Mouse (Mus musculus): ENCODE results near the gene Neil3.

DNA sequence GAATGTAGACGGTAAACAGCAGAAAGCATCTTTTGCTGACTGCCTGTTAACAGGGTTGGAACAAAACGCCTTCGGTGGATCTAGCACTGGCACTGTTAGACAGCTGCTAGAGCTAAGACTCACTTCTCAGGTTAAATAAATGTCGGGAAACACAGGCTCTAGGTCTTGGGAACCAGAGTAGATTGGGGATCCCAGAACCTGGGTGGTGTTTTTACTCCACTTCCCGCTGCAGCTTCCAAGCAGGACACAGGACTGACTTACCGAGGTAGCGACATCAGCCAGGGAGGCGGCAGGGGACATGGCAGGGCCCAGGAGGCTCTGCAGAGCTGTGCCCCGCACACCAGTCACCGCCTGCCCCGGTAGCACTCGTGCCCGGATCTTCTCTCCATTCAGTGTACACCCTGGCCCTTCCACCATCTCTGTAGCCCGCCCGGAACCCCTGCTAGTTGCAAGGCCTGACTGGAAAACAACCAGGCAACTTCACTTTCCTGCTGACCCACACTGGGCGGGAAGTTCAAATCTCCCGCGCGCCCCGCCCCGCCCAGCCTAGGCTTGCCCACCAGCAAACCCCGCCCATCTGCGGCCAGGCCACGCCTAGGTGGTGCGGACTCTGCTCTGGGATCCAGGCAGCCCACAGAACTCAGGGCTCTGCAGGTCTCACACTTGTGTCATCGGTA lies at the start of gene Neil3:
- TF ChIP-seq CTCF (IDR thresholded peaks at IDR 0.05; ENCODE audit: low read depth) (no peak), EP300 (IDR thresholded peaks at IDR 0.05; ENCODE audit: low read depth) (peak; percentile 38; the same call in 1 of the 2 replicates)
